ENCODE assay signal across 7 mouse cellular contexts in genomic region chr17:75004820-75005219, GRCm38 (mm10). TPM values are rescaled to one million over a fixed set of nuclear protein-coding genes. Genes with fewer than 3 reads are reported as not detected.
DNase-seq lines count a peak whose midpoint lies in the region; ATAC-seq and TF ChIP-seq lines count a peak whose summit lies in the region.

No protein-coding gene starts in this region.

- peak; percentile 57; the same call in 1 of the 2 replicates for TF ChIP-seq EP300 in heart, adult 2 months (IDR thresholded peaks at IDR 0.05; ENCODE audit: insufficient read depth, low read depth, low read length)

- H3K79me2 ChIP-seq in heart, adult 2 months (replicated peaks; ENCODE audit: control insufficient read depth, insufficient read depth, low read length): no peaks in the 10 kb centered on the region

- peak overlapping the region; percentile 7 for H3K9ac ChIP-seq in heart, adult 2 months (ENCODE audit: low read depth, low read length)
- peak overlapping the region; percentile 87; the same call in 1 of the 2 replicates for H3K9ac ChIP-seq in limb, embryonic 15.5 days
- no peak overlapping the region for H3K9ac ChIP-seq in midbrain, embryonic 16.5 days (ENCODE audit: low read depth, low read length)

- WGBS in heart, adult 2 months: under 1% methylated on average over 11 of the region's 11 CpGs
- WGBS in kidney, adult 2 months: 2% methylated on average over 11 of the region's 11 CpGs
- WGBS in limb, embryonic 15.5 days: 0% methylated on average over 11 of the region's 11 CpGs
- WGBS in midbrain, embryonic 16.5 days: under 1% methylated on average over 11 of the region's 11 CpGs

- peak; percentile 73 for ATAC-seq in limb, embryonic 15.5 days (ENCODE audit: insufficient number of reproducible peaks, low FRiP score, low TSS enrichment, low read depth)
- peak; percentile 92 for ATAC-seq in midbrain, embryonic 16.5 days

- no peaks in the 10 kb centered on the region for H3K27me3 ChIP-seq in heart, adult 2 months (ENCODE audit: control insufficient read depth, insufficient read depth, low read length)
- H3K27me3 ChIP-seq in kidney, adult 2 months (replicated peaks; ENCODE audit: control insufficient read depth, insufficient read depth, low read length): no peaks in the 10 kb centered on the region
- no peaks in the 10 kb centered on the region for H3K27me3 ChIP-seq in limb, embryonic 15.5 days
- no peaks in the 10 kb centered on the region; the same call in 1 of the 2 replicates for H3K27me3 ChIP-seq in midbrain, embryonic 16.5 days (ENCODE audit: control insufficient read depth, insufficient read depth, low read depth, low read length)

- peak overlapping the region; percentile 93 for H3K4me3 ChIP-seq in heart, adult 2 months
- peak overlapping the region; percentile 51 for H3K4me3 ChIP-seq in kidney, adult 2 months (ENCODE audit: insufficient read depth, low read depth, low read length)
- H3K4me3 ChIP-seq in limb, embryonic 15.5 days: peak overlapping the region; percentile 92
- peak overlapping the region; percentile 84 for H3K4me3 ChIP-seq in midbrain, embryonic 16.5 days (ENCODE audit: low read depth, low read length)

- peak overlapping the region; percentile 90 for H3K27ac ChIP-seq in heart, adult 2 months
- 0 out of 2 replicates have a peak overlapping the region, but pooled peaks have one; percentile 12 for H3K27ac ChIP-seq in kidney, adult 2 months (ENCODE audit: insufficient read depth, low read depth, low read length)
- H3K27ac ChIP-seq in limb, embryonic 15.5 days: peak overlapping the region; percentile 97
- no peak overlapping the region for H3K27ac ChIP-seq in midbrain, embryonic 16.5 days (ENCODE audit: low read length)

- TF ChIP-seq POLR2A in heart, adult 2 months (IDR thresholded peaks at IDR 0.05; ENCODE audit: insufficient read depth, low read depth, low read length): no peak
- TF ChIP-seq POLR2A in kidney, adult 2 months (IDR thresholded peaks at IDR 0.05; ENCODE audit: low read depth, low read length): no peak

- peak overlapping the region; percentile 80 for H3K4me2 ChIP-seq in limb, embryonic 15.5 days
- H3K4me2 ChIP-seq in midbrain, embryonic 16.5 days (ENCODE audit: low read length): peak overlapping the region; percentile 100

- intact Hi-C loops in heart, adult 2 months (cut with DNase I): loop anchor here (1.0 kb wide), 1 partner anchor 194 kb away; no protein-coding TSS in a partner anchor

- H3K4me1 ChIP-seq in heart, adult 2 months (ENCODE audit: control insufficient read depth, insufficient read depth, low read length): no peaks in the 10 kb centered on the region
- no peaks in the 10 kb centered on the region for H3K4me1 ChIP-seq in kidney, adult 2 months (ENCODE audit: control insufficient read depth, insufficient read depth, low read length)
- peaks cover 27% of the 10 kb centered on the region for H3K4me1 ChIP-seq in limb, embryonic 15.5 days
- peaks cover 11% of the 10 kb centered on the region for H3K4me1 ChIP-seq in midbrain, embryonic 16.5 days (ENCODE audit: control insufficient read depth, insufficient read depth, low read length)

- no peaks in the 10 kb centered on the region for H3K36me3 ChIP-seq in heart, adult 2 months (ENCODE audit: control insufficient read depth, insufficient read depth, low read length)
- no peaks in the 10 kb centered on the region for H3K36me3 ChIP-seq in kidney, adult 2 months (ENCODE audit: control insufficient read depth, insufficient read depth, low read length)
- peaks cover 7% of the 10 kb centered on the region; the same call in 1 of the 2 replicates for H3K36me3 ChIP-seq in limb, embryonic 15.5 days
- no peaks in the 10 kb centered on the region for H3K36me3 ChIP-seq in midbrain, embryonic 16.5 days (ENCODE audit: control insufficient read depth, insufficient read depth, low read length)

- TF ChIP-seq CTCF in heart, adult 2 months (IDR thresholded peaks at IDR 0.05): peak; percentile 82
- peak; percentile 63 for TF ChIP-seq CTCF in kidney, adult 2 months (conservative IDR thresholded peaks at IDR 0.05; ENCODE audit: insufficient read depth, insufficient read length, low read depth, low read length)

- peak; percentile 26 for DNase-seq in adrenal gland, adult 8-10 months
- DNase-seq in embryo, embryonic 9.5 days (ENCODE audit: extremely low spot score): peak; percentile 86
- DNase-seq in heart, adult 2 months: peak; percentile 80 to 84
- DNase-seq in kidney, adult 2 months: peak; percentile 78
- peak; percentile 34 to 40 for DNase-seq in spleen, postnatal 36 days (ENCODE audit: low spot score in 2 of 2)

- H3K9me3 ChIP-seq in limb, embryonic 15.5 days: no peaks in the 10 kb centered on the region
- H3K9me3 ChIP-seq in midbrain, embryonic 16.5 days (replicated peaks; ENCODE audit: control insufficient read depth, low read length, poor library complexity, severe bottlenecking): no peaks in the 10 kb centered on the region

RNA-seq across cellular contexts. Expression of gene Ltbp1, which starts 0.5 kb away (rescaled TPM):
- 10 to 100 TPM in 2 of 4 experiments, 1 to 10 TPM in 2; 9.4 to 15.9 (median 12.6) TPM for total RNA-seq in adrenal gland, adult 8-10 months (2022)
- 10 to 100 TPM; 39.9 to 40.4 TPM for total RNA-seq in heart, adult 2 months (2021)
- polyA plus RNA-seq in heart, adult 2 months (2012; rRNA removed): 17.2 and 27.9 TPM in 2 replicates
- 8.8 and 10.2 TPM in 2 replicates for polyA plus RNA-seq in kidney, adult 2 months (2012; rRNA removed)
- 65.8 and 78.6 TPM in 2 replicates for polyA plus RNA-seq in limb, embryonic 15.5 days (2015; fragmentation: Nextera tagmentation; extraction: Ambion mirVana)
- 0.94 and 1.1 TPM in 2 replicates for polyA plus RNA-seq in midbrain, embryonic 16.5 days (2015; fragmentation: Nextera tagmentation; extraction: Ambion mirVana)

Comparison
In these comparisons a context has a peak if more than half of its experiments do, and no peak if none do; other contexts are left out.
1. DNase-seq: peak in every context shown above with its lines; median percentile 86 in embryo, embryonic 9.5 days; 82 in heart, adult 2 months; 78 in kidney, adult 2 months; 37 in spleen, postnatal 36 days; 26 in adrenal gland, adult 8-10 months.